Mouse (Mus musculus) myocyte (in vitro differentiated cells): ENCODE results near the gene Mettl13. TPM values are rescaled to one million over a fixed set of nuclear protein-coding genes. Genes with fewer than 3 reads are reported as not detected.

Experiments
- H3K27me3 ChIP-seq: one replicate; pipeline ENCODE4 v1.6.1; 2011; ENCODE audit not compliant: control insufficient read depth, insufficient read depth, insufficient read length
- H3K36me3 ChIP-seq: one replicate; pipeline ENCODE4 v1.6.1; 2011; ENCODE audit not compliant: control insufficient read depth, insufficient read depth
- H3K4me2 ChIP-seq: one replicate; pipeline ENCODE4 v1.6.1; 2011; ENCODE audit warnings: low read depth, control low read depth
- H3K4me3 ChIP-seq: one replicate; pipeline ENCODE4 v1.5.1; 2011; ENCODE audit warnings: mild to moderate bottlenecking, control low read depth, moderate library complexity
- H3K79me2 ChIP-seq: one replicate; pipeline ENCODE4 v1.6.1; 2011; ENCODE audit not compliant: control insufficient read depth, insufficient read depth
- H3ac ChIP-seq: one replicate; pipeline ENCODE4 v1.6.1; 2011; ENCODE audit not compliant: control insufficient read depth, insufficient read length
- CEBPB ChIP-seq: IDR thresholded peaks from 2 replicates; pipeline ENCODE4 v1.6.1; 2011; ENCODE audit warnings: mild to moderate bottlenecking, moderate library complexity; ENCODE audit not compliant: poor library complexity, insufficient read depth, severe bottlenecking
- E2F4 ChIP-seq: IDR thresholded peaks from one replicate; pipeline ENCODE4 v1.6.1; 2011; ENCODE audit warnings: mild to moderate bottlenecking, control low read depth, moderate library complexity; ENCODE audit not compliant: insufficient read depth
- MAX ChIP-seq: IDR thresholded peaks from one replicate; pipeline ENCODE4 v1.6.1; 2011; ENCODE audit warnings: low read depth, mild to moderate bottlenecking, control low read depth
- MYOD1 ChIP-seq, 3 experiments: IDR thresholded peaks; one replicate each; pipeline ENCODE4 v1.6.1; 2011; ENCODE audit warnings: control low read depth in 2 of 3, low read depth in 2 of 3, mild to moderate bottlenecking in 2 of 3, moderate library complexity in 1 of 3; ENCODE audit not compliant: insufficient read length in 2 of 3, control insufficient read depth in 1 of 3
- MYOG ChIP-seq, 3 experiments: IDR thresholded peaks; one replicate each; pipeline ENCODE4 v1.6.1; 2011; ENCODE audit warnings: control low read depth in 2 of 3, low read depth in 2 of 3, mild to moderate bottlenecking in 2 of 3; ENCODE audit not compliant: insufficient read length in 2 of 3, control insufficient read depth in 1 of 3, insufficient read depth in 1 of 3
- POLR2A ChIP-seq: IDR thresholded peaks from one replicate; pipeline ENCODE4 v1.6.1; 2011; ENCODE audit warnings: low read depth, mild to moderate bottlenecking, control low read depth, moderate library complexity; ENCODE audit not compliant: insufficient read length
- POLR2AphosphoS2 ChIP-seq: IDR thresholded peaks from one replicate; pipeline ENCODE4 v1.6.1; 2011; ENCODE audit warnings: low read depth, control low read depth; ENCODE audit not compliant: insufficient read length
- REST ChIP-seq: IDR thresholded peaks from one replicate; pipeline ENCODE4 v1.6.1; 2011; ENCODE audit warnings: mild to moderate bottlenecking, control low read depth, moderate library complexity; ENCODE audit not compliant: insufficient read depth, insufficient read length
- SRF ChIP-seq: IDR thresholded peaks from one replicate; pipeline ENCODE4 v1.6.1; 2011; ENCODE audit warnings: low read depth; ENCODE audit not compliant: control insufficient read depth, insufficient read length
- TCF12 ChIP-seq: IDR thresholded peaks from one replicate; pipeline ENCODE4 v1.6.1; 2011; ENCODE audit warnings: mild to moderate bottlenecking, control low read depth; ENCODE audit not compliant: poor library complexity, insufficient read depth, severe bottlenecking
- TCF3 ChIP-seq: IDR thresholded peaks from one replicate; pipeline ENCODE4 v1.6.1; 2011; ENCODE audit warnings: low read depth, control low read depth; ENCODE audit not compliant: insufficient read length
- USF1 ChIP-seq: IDR thresholded peaks from one replicate; pipeline ENCODE4 v1.6.1; 2011; ENCODE audit warnings: low read depth, mild to moderate bottlenecking, control low read depth, moderate library complexity
- polyA plus RNA-seq: library from polyadenylated mRNA; unstranded; fragments of >200 nt; fragmentation: generic; extraction: Trizol; gene quantifications from one replicate; pipeline ENCODE4 v1.2.1, GENCODE M21; 2012; ENCODE audit warnings: missing spikeins

Gene Mettl13
- polyA plus RNA-seq = 12.3 TPM

DNA sequence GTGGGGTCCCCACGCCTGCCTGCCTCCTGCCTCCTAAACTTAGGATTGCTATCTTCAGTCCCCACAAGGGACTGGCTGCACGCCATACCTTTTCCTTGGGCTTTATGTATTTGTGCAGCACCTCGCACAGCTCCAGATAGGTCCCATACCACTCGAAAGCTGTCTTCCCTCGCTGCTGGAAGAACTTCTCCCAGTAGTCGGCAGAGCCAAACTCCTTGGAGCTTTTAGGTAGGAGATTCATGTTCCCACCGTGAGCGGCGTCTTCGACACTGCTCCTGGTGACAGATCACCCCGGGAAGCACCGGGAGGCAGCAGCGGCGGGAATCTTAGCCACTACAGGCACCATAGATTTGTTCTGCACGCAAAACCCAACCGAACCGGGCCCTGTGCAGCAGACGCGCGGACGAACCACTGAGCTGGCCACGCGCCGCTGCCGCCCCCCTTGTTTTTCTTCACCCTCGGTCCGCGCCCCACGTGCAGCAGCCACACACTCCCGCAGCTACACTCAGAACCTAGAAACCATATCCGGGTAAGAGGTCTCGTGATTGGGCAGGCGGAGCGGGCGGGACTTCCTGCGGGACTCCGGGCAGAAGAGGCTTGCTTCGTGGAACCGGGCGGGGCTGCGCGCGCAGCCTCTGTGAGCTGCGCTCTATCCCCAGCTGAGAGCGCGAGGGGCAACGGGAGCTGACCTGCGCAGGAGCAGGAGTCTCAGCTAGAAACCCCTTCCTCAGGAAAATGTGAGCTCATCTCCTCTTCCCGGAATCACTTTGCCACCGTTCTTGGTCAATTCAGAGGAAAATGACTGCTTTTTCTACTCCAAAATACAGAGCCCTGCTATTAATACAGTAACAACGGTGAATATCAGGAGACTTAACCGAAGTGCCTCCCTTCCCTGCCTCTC is at the start of gene Mettl13:
Gene Mettl13 (minus strand): TSS at position 536 of the 901 bp plus-strand sequence.
- Histone ChIP-seq H3K36me3 (no peaks in the 10 kb centered on the region), H3K4me3 (peak within 1 kb of the TSS; percentile 79), H3K79me2 (peaks cover 14% of the 10 kb centered on the region), H3ac (peak within 1 kb of the TSS; percentile 35), H3K27me3 (no peaks in the 10 kb centered on the region), H3K4me2 (peak within 1 kb of the TSS; percentile 94)
- TF ChIP-seq REST (no peak), MAX (no peak), E2F4 (no peak), TCF3 (no peak), MYOD1 (IDR thresholded peaks at IDR 0.05; ENCODE audit: control insufficient read depth in 1 of 3, insufficient read length in 2 of 3, low read depth in 2 of 3) (peak in 1 of 3 experiments; percentile 26), SRF (no peak), POLR2AphosphoS2 (peak; percentile 90), USF1 (peak; percentile 64), MYOG (IDR thresholded peaks at IDR 0.05; ENCODE audit: control insufficient read depth in 1 of 3, insufficient read depth in 1 of 3, insufficient read length in 2 of 3, low read depth in 2 of 3) (no peak), CEBPB (no peak), POLR2A (peak; percentile 84), TCF12 (no peak)

DNA sequence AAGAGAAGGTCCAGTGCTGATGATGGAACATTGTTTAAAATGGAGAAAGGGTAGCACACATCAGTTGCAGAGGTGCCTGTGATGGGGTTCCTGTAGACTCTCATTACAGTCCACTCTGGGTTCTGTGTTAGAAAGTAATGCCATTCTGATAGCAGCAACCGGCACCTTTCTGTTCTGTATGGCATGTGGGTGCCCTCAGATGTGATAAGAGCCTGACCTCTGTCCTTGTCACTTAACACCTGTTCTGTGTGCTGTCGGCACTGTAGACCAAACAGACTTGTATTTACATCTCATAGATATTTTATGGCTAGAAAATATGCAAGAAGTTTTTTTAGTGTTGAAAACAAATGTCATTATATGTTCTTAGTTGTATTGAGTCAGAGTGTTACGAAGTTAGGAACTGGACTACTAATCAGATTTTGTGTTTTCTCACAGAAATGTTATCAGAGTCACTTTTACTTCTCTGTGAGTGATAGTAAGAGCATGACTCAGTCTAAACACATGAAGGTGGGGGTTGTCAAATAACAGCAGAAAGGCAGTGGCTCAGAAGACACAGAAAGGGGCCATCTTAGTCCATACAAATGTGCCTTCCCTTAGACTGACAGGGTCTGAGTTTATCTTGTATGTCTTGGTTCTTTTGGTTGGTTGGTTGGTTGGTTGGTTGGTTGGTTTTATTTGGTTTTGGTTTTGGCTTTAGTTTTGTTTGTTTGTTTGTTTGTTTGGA is 49.2 kb upstream of the Mettl13 start:
- TF ChIP-seq MYOD1 (IDR thresholded peaks at IDR 0.05; ENCODE audit: control insufficient read depth in 1 of 3, insufficient read length in 2 of 3, low read depth in 2 of 3) (peak in 1 of 3 experiments; percentile 5), MAX (no peak)
- H3ac ChIP-seq = no peak overlapping the region
- H3K27me3 ChIP-seq = no peaks in the 10 kb centered on the region
- no peaks in the 10 kb centered on the region for H3K79me2 ChIP-seq
- H3K4me2 ChIP-seq = no peak overlapping the region
- peaks cover 46% of the 10 kb centered on the region for H3K36me3 ChIP-seq
- no peak overlapping the region for H3K4me3 ChIP-seq

- Histone ChIP-seq H3K36me3 (peaks cover 38% of the 10 kb centered on the region), H3K27me3 (no peaks in the 10 kb centered on the region), H3K79me2 (no peaks in the 10 kb centered on the region), H3K4me3 (no peak overlapping the region), H3ac (no peak overlapping the region), H3K4me2 (no peak overlapping the region)
- no peak for TF ChIP-seq POLR2AphosphoS2
- TF ChIP-seq REST = no peak
Observed at GRCm38 (mm10) chr1:162590415-162590997, 42.2 kb upstream of the Mettl13 start.

- Histone ChIP-seq H3K4me3 (no peak overlapping the region), H3ac (no peak overlapping the region), H3K27me3 (no peaks in the 10 kb centered on the region), H3K79me2 (no peaks in the 10 kb centered on the region), H3K36me3 (peaks cover 35% of the 10 kb centered on the region), H3K4me2 (no peak overlapping the region)
- TF ChIP-seq E2F4 = no peak
Observed at GRCm38 (mm10) chr1:162589443-162589842, 41.1 kb upstream of the Mettl13 start.

- Histone ChIP-seq H3ac (no peak overlapping the region), H3K4me3 (no peak overlapping the region), H3K79me2 (no peaks in the 10 kb centered on the region), H3K4me2 (no peak overlapping the region), H3K36me3 (peaks cover 35% of the 10 kb centered on the region), H3K27me3 (no peaks in the 10 kb centered on the region)
- TF ChIP-seq E2F4 = no peak
- TF ChIP-seq MYOG (IDR thresholded peaks at IDR 0.05; ENCODE audit: control insufficient read depth in 1 of 3, insufficient read depth in 1 of 3, insufficient read length in 2 of 3, low read depth in 2 of 3) = no peak
- TF ChIP-seq REST = no peak
- TF ChIP-seq MAX = no peak
- no peak for TF ChIP-seq MYOD1 (IDR thresholded peaks at IDR 0.05; ENCODE audit: control insufficient read depth in 1 of 3, insufficient read length in 2 of 3, low read depth in 2 of 3)
Observed at GRCm38 (mm10) chr1:162588606-162589005, 40.3 kb upstream of the Mettl13 start.
